Mouse (Mus musculus) liver (tissue): ENCODE results near the gene Spsb1.
A peak's percentile ranks its signal among the peaks of the same experiment; 100 is the strongest.

Experiments used
- DNase-seq: peaks from one replicate; pipeline ENCODE4 v3.0.0-alpha.2; 2020; ENCODE audit warnings: mixed read lengths

Spsb1 gene

DNA sequence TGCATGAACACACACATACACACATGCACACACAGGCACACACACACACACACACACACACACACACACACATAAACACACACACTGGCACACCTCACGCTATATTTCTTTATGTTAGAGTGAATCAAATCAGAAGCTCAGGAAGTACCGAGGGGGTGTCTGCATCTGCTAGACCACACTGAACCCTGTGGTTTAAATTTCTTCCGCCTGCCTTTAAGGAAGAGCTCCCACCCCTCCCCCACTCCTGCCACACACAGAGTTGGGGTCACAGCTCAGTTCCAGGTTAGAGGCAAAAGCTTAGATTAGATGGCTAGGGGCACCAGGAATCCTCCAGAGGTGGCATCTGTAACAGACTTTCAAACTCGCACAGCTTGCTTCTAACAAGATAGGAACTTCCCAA, 42.4 kb downstream of the Spsb1 start:
- DNase-seq = no peak

DNA sequence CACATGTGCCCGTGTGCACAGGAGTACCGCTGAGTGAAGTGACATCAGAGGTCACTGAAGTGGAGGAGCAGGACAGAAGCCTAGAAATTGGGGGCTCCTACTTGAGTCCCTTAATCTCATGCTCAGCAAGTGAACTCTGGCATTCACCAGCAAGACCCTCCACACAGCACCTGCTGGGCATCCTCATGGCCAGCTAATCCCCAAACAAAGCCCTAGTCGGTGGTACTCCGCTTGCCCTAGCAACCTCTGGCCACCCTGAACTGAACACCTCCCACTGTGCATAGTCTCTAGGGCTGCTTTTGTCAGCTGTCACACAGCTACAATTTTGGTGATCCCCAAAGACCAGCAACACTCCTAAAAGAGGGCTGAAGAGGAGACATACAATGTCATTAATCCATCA, 44.3 kb downstream of the Spsb1 start:
- DNase-seq = no peak

- no peak for DNase-seq
Measured at GRCm38 (mm10) chr4:149909551-149909950, 45.3 kb downstream of the Spsb1 start.

DNA sequence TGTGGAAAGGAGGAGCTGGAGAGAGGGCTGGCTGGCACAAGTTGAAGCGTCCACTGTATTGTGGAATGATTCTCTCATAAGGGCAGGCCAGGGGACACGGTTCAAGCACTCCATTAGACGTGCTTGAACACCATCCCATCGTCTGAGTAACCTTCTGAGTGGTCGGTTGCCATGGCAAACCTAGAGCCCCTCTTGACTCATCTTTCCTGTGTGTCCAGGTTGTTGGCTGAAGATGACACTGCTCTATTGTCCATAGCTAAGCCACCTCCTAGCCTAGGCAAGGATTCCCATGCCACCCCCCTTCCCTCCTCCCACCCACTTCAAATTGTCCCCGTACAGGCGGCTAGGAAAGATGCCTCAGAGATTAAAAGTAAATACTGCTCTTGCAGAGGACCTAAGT, 45.9 kb downstream of the Spsb1 start:
- no peak for DNase-seq

DNA sequence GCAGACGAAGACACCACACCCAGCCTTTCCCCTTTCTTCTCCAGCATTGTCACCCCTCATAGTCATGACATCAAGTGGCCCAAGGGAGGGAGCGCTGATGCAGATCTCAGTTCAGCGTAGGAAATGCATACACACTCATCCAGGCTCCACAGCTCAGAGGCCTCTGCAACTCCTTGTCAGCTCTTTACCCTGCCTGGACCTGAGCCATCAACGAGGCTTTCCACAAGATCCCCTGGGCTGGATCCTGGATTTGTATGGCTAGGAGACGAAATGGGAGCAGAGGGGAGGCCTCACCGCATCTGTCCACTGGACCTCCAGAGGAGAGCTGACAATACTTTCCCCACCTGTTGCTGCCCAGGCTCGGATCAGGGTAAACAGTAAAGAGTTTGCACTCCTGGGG, 47.2 kb downstream of the Spsb1 start:
- DNase-seq = no peak

DNA sequence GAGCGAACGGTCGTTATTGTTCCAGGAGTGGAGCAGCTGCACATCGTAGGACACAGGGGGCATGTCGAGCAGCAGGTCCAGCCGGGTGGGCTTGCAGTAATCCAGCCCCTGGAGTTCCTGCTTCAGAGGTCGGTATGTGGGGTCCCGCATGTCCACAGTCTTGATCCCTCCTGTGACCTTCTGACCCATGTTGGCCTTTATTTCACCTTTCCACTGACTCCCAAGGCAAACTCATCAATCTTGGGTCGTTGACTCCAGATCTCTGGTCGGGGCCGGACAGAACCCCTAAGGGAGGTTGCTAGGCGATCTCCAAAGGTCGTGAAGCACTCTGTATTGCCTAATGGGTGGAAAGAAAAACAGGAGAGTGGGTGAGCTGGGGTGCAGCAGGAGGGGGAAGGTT, 47.9 kb downstream of the Spsb1 start:
- DNase-seq = no peak

DNA sequence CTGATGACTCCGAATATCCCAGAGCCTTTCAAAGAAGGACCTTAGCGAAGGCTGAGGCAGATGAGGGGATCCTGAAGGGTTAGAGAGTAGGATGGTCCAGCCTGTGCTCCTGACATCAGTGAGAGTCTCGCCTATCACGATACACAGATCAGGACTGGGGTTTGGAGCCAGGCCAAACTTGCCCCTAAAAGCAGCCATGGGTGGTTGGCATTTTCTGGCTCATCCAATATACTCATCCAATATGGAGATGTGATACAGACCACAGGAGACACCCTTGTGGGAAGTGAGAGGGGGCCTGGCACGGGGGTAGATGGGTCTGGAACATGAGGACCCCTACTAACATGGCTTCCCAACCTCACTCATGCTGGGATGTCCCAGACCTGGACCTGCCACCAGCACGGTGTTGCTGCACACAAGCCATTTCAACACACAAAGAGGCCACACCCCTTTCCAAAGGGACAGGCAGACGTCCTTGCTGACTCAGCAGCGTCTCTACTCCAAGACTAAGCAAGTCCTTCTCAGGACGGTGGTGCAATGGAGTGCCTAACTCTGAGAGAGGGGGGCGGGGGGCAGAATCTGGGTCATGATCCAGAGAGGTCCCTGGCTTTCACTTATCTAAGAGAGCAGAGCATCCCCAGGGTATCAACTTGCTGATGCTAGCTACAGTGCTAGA, 49.4 kb downstream of the Spsb1 start:
- no peak for DNase-seq

GRCm38 (mm10) chr4:149903026-149903425, 51.8 kb downstream of the Spsb1 start:
- DNase-seq = no peak

DNA sequence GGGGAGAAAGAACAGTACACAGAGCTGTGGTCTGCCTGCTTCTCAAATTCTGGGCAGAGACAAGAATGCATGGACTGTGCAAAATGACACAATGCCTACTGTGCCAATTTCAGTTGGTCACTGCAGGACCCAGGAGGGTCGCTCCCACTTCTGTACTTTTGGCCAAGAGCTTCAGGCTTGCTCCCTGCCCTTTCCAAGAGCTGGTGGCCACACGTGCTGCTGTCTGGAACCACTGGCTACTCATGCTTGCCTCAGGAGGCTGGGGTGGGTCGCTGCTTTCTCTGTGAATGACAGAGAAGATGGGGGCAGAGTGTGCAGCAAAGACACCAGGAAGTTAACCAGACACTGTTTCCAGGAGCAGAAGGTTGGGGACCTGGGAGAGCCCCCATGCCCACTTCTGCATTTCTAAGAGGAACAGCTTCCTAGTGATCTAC, 53.5 kb downstream of the Spsb1 start:
- DNase-seq = no peak

- DNase-seq = no peak
Measured at GRCm38 (mm10) chr4:149897661-149898260, 57.1 kb downstream of the Spsb1 start.

GRCm38 (mm10) chr4:149896024-149896538, 58.8 kb downstream of the Spsb1 start:
- DNase-seq = no peak

DNA sequence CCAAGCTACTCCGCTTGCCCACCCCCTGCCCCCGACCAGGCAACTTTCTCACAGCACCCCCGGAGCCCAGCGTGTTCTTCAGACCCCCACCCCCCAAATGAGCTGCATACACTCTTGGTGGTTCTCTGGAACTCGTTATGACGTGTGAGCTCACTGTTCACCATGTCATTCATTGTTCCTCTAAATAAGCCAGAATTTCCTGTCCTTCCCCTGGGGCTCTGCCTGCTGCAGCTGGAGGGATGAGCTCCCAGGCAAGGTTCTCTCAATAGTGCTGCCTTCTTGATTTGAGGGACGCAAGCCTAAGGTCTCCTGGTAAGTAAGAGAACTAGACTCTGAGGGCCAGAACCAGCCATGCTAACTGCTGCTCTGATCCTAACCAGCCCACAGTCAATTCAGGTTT, 59.6 kb downstream of the Spsb1 start:
- no peak for DNase-seq

DNA sequence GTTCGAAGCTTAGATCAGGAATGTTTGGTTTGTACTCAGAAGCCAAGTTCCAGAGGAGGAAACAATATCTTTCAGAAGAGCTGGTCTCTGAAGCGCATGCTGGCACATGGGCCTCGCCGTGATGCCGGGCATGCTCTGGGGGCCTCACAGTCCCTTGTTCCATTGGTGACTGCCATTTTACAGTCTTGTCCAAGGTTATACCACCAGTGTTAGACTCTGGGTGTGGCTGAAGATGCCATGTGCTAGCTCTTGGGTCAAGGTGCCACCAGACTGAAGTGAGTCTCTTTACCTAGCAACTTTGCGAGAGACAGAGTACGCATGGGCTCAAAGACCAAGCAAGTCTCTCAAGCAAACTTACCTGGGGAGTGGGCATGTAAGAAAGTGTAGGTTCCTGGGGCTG, 60.5 kb downstream of the Spsb1 start:
- DNase-seq = no peak

GRCm38 (mm10) chr4:149893611-149894151, 61.2 kb downstream of the Spsb1 start:
- peak; percentile 36 for DNase-seq

DNA sequence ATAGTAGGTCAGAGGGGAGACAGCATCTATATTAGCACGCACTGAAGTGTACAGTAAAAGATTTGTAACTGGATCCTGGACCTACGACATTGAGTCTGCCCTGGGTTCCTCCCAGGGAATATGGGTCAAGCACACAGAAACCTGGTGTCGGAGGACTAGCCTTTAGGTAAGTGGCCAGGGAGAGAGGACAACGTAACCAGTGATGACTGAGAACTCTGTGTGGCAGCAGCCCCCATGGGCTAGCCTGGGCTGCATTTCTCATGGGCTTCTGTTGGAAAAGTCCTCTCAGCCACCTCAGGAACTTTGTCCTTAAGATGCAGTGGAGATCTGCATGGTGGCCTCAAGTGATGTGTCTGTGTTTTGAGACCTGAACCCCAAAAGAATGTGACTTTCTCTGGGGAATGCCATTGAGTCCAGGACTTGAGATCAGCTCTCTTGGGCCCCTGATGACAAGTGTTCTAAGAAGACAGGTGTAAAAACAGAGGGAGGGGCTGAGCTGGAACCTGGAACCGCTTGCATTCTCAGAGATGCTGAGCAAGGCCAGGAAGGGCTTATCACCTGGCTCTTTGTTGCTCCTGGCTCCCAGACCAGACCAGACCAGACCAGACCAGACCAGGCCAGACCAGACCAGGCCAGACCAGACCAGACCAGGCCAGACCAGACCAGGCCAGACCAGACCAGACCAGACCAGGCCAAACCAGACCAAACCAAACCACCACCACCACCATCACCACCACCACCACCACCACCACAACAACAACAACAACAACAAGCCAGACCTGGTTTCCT, 63.5 kb downstream of the Spsb1 start:
- DNase-seq = no peak

DNA sequence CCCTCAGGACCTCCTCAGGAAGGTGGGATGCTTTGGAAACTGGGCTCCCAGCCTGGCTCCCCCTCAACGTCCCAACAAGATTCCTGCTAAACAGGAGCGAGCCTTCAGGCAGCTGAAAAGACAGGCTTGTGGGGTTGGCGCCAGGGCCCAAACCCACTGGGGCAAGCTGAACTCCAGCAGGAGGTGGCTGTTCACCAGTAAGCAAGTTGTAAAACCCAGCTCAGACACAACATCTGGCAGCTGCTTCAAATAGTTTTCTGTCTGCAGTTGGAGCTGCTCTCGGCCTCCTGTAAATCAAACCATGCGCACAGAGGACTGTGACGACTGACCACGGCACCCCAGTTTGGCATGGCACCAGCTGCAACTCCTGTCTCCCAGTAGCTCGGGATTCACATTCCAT, 64.3 kb downstream of the Spsb1 start:
- DNase-seq = no peak

GRCm38 (mm10) chr4:149889851-149890250, 65.0 kb downstream of the Spsb1 start:
- DNase-seq = peak; percentile 37

- DNase-seq = no peak
Measured at GRCm38 (mm10) chr4:149888736-149889470, 65.9 kb downstream of the Spsb1 start.

DNA sequence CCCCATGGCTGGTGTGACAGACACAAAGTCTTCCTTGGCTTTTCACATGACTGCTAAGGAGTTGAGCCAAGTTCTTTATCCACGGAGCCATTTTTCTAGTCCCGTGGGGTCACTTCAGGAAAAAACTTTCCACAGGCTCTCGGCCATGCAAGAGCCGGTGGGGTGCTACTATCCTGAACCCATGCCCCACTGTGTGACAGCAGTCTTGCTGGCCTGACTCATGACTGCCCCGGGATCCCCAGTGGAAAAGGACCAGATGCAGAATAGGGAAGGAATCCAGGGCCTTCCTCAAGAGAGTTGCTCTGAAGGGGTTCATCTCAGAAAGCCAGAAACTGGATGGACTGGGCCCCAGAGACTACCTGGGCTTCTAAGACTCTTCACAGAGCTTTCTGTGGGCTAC, 66.7 kb downstream of the Spsb1 start:
- DNase-seq = no peak

- DNase-seq = no peak
Measured at GRCm38 (mm10) chr4:149886298-149887271, 68.3 kb downstream of the Spsb1 start.

DNA sequence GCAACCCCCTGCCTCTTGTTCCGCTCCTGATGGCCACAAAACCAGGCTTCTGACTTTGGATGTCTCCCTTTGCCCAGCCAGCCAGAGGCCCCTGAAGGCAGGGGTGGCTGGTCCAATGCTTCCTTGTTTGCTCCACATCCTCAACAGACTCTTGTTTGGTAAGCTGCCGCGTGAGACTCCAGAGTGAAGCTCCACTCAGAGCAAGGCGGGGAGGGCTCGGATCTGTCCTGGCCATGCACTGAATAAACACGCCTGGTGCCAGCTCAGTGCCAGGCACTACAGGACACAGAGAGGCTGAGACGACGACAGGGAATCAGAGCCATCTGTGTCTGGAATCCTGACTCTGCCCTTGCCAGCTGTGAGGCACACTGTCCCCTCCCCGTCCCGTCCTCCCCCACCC, 70.9 kb downstream of the Spsb1 start:
- DNase-seq = no peak
